Mouse (Mus musculus): ENCODE measurements at regions not wholly inside any gene's neighbourhood (a gene's known extent, or its start where the extent isn't known, plus 50 kb on each side); places are given as distances from the start of the nearest gene placed in this dataset.

GRCm38 (mm10) chr11:113109096-113109495 is 327.1 kb downstream of the Sox9 start:
- ATAC-seq (ENCODE audit: extremely low read depth, insufficient number of reproducible peaks, low FRiP score, poor library complexity, severe bottlenecking) (no peak), DNase-seq (ENCODE audit: low spot score) (no peak)
- Histone ChIP-seq H3K9me3 (replicated peaks) (peaks cover 85% of the 10 kb centered on the region), H3K4me3 (ENCODE audit: low read depth, low read length) (no peak overlapping the region), H3K36me3 (replicated peaks) (no peaks in the 10 kb centered on the region), H3K27me3 (ENCODE audit: insufficient read depth, low read length) (no peaks in the 10 kb centered on the region), H3K4me1 (ENCODE audit: insufficient read depth, low read depth, low read length) (no peaks in the 10 kb centered on the region)
- no peak for TF ChIP-seq GATA2 (IDR thresholded peaks at IDR 0.05; ENCODE audit: borderline replicate concordance, low read depth, low read length)
- no peak for TF ChIP-seq POLR2AphosphoS5 (IDR thresholded peaks at IDR 0.05; ENCODE audit: insufficient replicate concordance, low read depth, low read length)
- TF ChIP-seq GATA1 (IDR thresholded peaks at IDR 0.05; ENCODE audit: borderline replicate concordance, low read length), result no peak

- H3K27me3 ChIP-seq (ENCODE audit: insufficient read depth, low read length), result no peaks in the 10 kb centered on the region
- H3K9me3 ChIP-seq (replicated peaks), result peaks cover 83% of the 10 kb centered on the region
- ATAC-seq (ENCODE audit: extremely low read depth, insufficient number of reproducible peaks, low FRiP score, poor library complexity, severe bottlenecking) (no peak), DNase-seq (ENCODE audit: low spot score) (no peak)
- TF ChIP-seq GATA1 (IDR thresholded peaks at IDR 0.05; ENCODE audit: borderline replicate concordance, low read length), result no peak
- TF ChIP-seq GATA2 (IDR thresholded peaks at IDR 0.05; ENCODE audit: borderline replicate concordance, low read depth, low read length), result no peak
- no peak for TF ChIP-seq TAL1 (conservative IDR thresholded peaks at IDR 0.05; ENCODE audit: low read depth, low read length)
- no peak for TF ChIP-seq CTCF (IDR thresholded peaks at IDR 0.05; ENCODE audit: low read depth, low read length)
- TF ChIP-seq POLR2AphosphoS5 (IDR thresholded peaks at IDR 0.05; ENCODE audit: insufficient replicate concordance, low read depth, low read length), result no peak
- H3K36me3 ChIP-seq (replicated peaks), result no peaks in the 10 kb centered on the region
- no peaks in the 10 kb centered on the region for H3K4me1 ChIP-seq (ENCODE audit: insufficient read depth, low read depth, low read length)
- H3K4me3 ChIP-seq (ENCODE audit: low read depth, low read length), result no peak overlapping the region
Observed at GRCm38 (mm10) chr11:113113220-113113817, 331.3 kb downstream of the Sox9 start.

GRCm38 (mm10) chr11:113117179-113117898 is 335.3 kb downstream of the Sox9 start:
- H3K27me3 ChIP-seq (ENCODE audit: insufficient read depth, low read length), result no peaks in the 10 kb centered on the region
- ATAC-seq (ENCODE audit: extremely low read depth, insufficient number of reproducible peaks, low FRiP score, poor library complexity, severe bottlenecking), result no peak

GRCm38 (mm10) chr11:113120570-113120969 is 338.5 kb downstream of the Sox9 start:
- Histone ChIP-seq H3K27me3 (ENCODE audit: insufficient read depth, low read length) (no peaks in the 10 kb centered on the region), H3K9me3 (replicated peaks) (peaks cover 66% of the 10 kb centered on the region), H3K4me3 (ENCODE audit: low read depth, low read length) (no peak overlapping the region), H3K4me1 (ENCODE audit: insufficient read depth, low read depth, low read length) (no peaks in the 10 kb centered on the region), H3K36me3 (replicated peaks) (no peaks in the 10 kb centered on the region)
- no peak for DNase-seq (ENCODE audit: low spot score)
- no peak for ATAC-seq (ENCODE audit: extremely low read depth, insufficient number of reproducible peaks, low FRiP score, poor library complexity, severe bottlenecking)
- no peak for TF ChIP-seq POLR2AphosphoS5 (IDR thresholded peaks at IDR 0.05; ENCODE audit: insufficient replicate concordance, low read depth, low read length)
- no peak for TF ChIP-seq CTCF (IDR thresholded peaks at IDR 0.05; ENCODE audit: low read depth, low read length)
- TF ChIP-seq GATA2 (IDR thresholded peaks at IDR 0.05; ENCODE audit: borderline replicate concordance, low read depth, low read length), result no peak
- TF ChIP-seq GATA1 (IDR thresholded peaks at IDR 0.05; ENCODE audit: borderline replicate concordance, low read length), result no peak
- no peak for TF ChIP-seq TAL1 (conservative IDR thresholded peaks at IDR 0.05; ENCODE audit: low read depth, low read length)

More at GRCm38 (mm10) chr11:113117179-113117898, 335.3 kb downstream of the Sox9 start:
- peaks cover 73% of the 10 kb centered on the region for H3K9me3 ChIP-seq (replicated peaks)
- H3K4me3 ChIP-seq (ENCODE audit: low read depth, low read length), result no peak overlapping the region
- H3K36me3 ChIP-seq (replicated peaks), result no peaks in the 10 kb centered on the region
- DNase-seq (ENCODE audit: low spot score), result no peak
- no peaks in the 10 kb centered on the region for H3K4me1 ChIP-seq (ENCODE audit: insufficient read depth, low read depth, low read length)
- TF ChIP-seq GATA1 (IDR thresholded peaks at IDR 0.05; ENCODE audit: borderline replicate concordance, low read length) (no peak), TAL1 (conservative IDR thresholded peaks at IDR 0.05; ENCODE audit: low read depth, low read length) (no peak), GATA2 (IDR thresholded peaks at IDR 0.05; ENCODE audit: borderline replicate concordance, low read depth, low read length) (no peak), CTCF (IDR thresholded peaks at IDR 0.05; ENCODE audit: low read depth, low read length) (no peak), POLR2AphosphoS5 (IDR thresholded peaks at IDR 0.05; ENCODE audit: insufficient replicate concordance, low read depth, low read length) (no peak)

GRCm38 (mm10) chr11:113121307-113121706 is 339.3 kb downstream of the Sox9 start:
- ATAC-seq (ENCODE audit: extremely low read depth, insufficient number of reproducible peaks, low FRiP score, poor library complexity, severe bottlenecking), result no peak
- no peak for DNase-seq (ENCODE audit: low spot score)
- H3K4me1 ChIP-seq (ENCODE audit: insufficient read depth, low read depth, low read length), result no peaks in the 10 kb centered on the region
- H3K9me3 ChIP-seq (replicated peaks), result peaks cover 70% of the 10 kb centered on the region
- TF ChIP-seq CTCF (IDR thresholded peaks at IDR 0.05; ENCODE audit: low read depth, low read length) (no peak), GATA1 (IDR thresholded peaks at IDR 0.05; ENCODE audit: borderline replicate concordance, low read length) (no peak), TAL1 (conservative IDR thresholded peaks at IDR 0.05; ENCODE audit: low read depth, low read length) (no peak), GATA2 (IDR thresholded peaks at IDR 0.05; ENCODE audit: borderline replicate concordance, low read depth, low read length) (no peak), POLR2AphosphoS5 (IDR thresholded peaks at IDR 0.05; ENCODE audit: insufficient replicate concordance, low read depth, low read length) (no peak)
- H3K36me3 ChIP-seq (replicated peaks), result no peaks in the 10 kb centered on the region
- no peaks in the 10 kb centered on the region for H3K27me3 ChIP-seq (ENCODE audit: insufficient read depth, low read length)
- peak overlapping the region; percentile 23; the same call in 1 of the 2 replicates for H3K4me3 ChIP-seq (ENCODE audit: low read depth, low read length)

GRCm38 (mm10) chr11:113122137-113122536 is 340.1 kb downstream of the Sox9 start:
- Histone ChIP-seq H3K9me3 (replicated peaks) (peaks cover 65% of the 10 kb centered on the region), H3K36me3 (replicated peaks) (no peaks in the 10 kb centered on the region), H3K27me3 (ENCODE audit: insufficient read depth, low read length) (no peaks in the 10 kb centered on the region), H3K4me1 (ENCODE audit: insufficient read depth, low read depth, low read length) (no peaks in the 10 kb centered on the region), H3K4me3 (ENCODE audit: low read depth, low read length) (no peak overlapping the region)
- no peak for TF ChIP-seq CTCF (IDR thresholded peaks at IDR 0.05; ENCODE audit: low read depth, low read length)
- no peak for TF ChIP-seq POLR2AphosphoS5 (IDR thresholded peaks at IDR 0.05; ENCODE audit: insufficient replicate concordance, low read depth, low read length)
- TF ChIP-seq GATA2 (IDR thresholded peaks at IDR 0.05; ENCODE audit: borderline replicate concordance, low read depth, low read length), result no peak
- TF ChIP-seq GATA1 (IDR thresholded peaks at IDR 0.05; ENCODE audit: borderline replicate concordance, low read length), result no peak
- TF ChIP-seq TAL1 (conservative IDR thresholded peaks at IDR 0.05; ENCODE audit: low read depth, low read length), result no peak
- ATAC-seq (ENCODE audit: extremely low read depth, insufficient number of reproducible peaks, low FRiP score, poor library complexity, severe bottlenecking) (no peak), DNase-seq (ENCODE audit: low spot score) (no peak)

Data from G1E (cell line).